Mouse (Mus musculus): ENCODE measurements around the gene Nepro. TPM values are rescaled to one million over a fixed set of nuclear protein-coding genes. Genes with fewer than 3 reads are reported as not detected.

Gene Nepro
- polyA plus RNA-seq, 1 experiment from 2014 or later, result 12.2 TPM

DNA sequence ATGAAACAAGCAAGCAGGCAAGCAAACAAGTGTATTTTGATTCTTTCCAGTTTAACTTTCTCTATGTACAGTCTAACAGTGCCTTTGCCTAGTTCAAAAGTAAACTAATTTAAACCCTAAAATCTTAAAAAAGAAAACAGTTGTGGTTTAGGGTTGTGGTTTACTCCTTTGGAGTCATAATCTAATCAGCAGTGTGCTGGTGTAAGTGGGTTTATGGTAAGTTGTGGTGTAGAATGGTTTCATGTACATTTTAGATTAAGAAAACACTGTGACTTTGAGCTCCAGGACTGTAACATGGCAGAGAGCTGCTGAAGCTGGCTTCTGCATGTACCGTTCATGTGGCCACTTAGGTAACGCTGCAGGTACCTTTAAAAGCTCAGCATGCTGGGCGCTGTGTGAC lies 3.4 kb downstream of the Nepro start:
- DNase-seq (ENCODE audit: low read depth, low spot score), result no peak

DNA sequence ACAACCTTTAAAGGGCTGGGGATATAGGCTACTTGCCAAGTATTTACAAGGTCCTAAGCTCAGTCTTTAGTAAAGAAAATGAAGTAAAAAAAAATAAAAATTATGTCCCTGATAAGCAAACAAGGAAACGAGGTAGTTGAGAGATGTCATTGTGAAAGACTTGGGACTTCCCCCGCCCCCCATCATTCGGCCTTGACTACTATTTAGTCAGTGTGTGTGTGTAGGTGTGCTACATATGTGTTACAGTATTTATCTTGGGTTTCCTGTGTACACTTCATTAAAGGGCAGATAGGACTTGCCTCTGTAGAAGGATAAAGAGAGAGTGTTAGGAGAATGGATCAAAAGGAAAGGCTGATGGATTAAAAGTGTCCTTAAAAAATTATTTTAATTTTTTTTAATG lies 10.0 kb downstream of the Nepro start:
- CTCF ChIA-PET, result no interaction called here
- TF ChIP-seq CTCF (IDR thresholded peaks at IDR 0.05), result no peak
- in situ Hi-C loops (cut with MboI; ENCODE audit: low pct_unique_long_range_greater_than_20kb), result no loop called here

More for the DNA sequence above, 3.4 kb downstream of the Nepro start:
- CTCF ChIA-PET, result interaction anchor here (0.7 to 2.2 kb wide), 4 partner anchors 10 to 362 kb away, joined by 3 to 10 read pairs (median 4); no protein-coding TSS in a partner anchor
- POLR2A ChIA-PET, result no interaction called here
- no peaks in the 10 kb centered on the region for H3K27me3 ChIP-seq
- TF ChIP-seq CTCF (IDR thresholded peaks at IDR 0.05), result no peak
- in situ Hi-C loops (cut with MboI; ENCODE audit: low pct_unique_long_range_greater_than_20kb), result loop anchor here (10.0 kb wide), 1 partner anchor 243 kb away; no protein-coding TSS in a partner anchor
- ATAC-seq, result no peak

DNA sequence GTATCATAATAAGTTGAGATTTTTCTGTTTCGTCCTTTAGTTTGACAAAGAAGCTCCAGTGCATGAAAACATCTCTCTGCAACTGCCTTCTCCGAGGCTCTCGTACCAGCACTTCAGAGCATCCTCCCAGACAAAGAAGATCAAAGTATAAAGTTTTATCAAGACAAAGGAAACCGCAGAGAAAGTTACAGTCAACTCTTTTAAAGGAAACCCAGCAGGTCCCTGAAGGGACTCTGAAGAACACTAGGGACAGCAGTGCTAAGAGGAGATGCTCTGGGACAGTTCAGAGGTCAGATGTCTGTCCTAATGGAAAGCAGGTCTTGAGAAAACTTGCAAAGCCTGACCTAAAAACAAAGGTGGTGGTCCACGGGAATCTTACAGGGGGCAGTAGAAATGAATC lies 11.6 kb downstream of the Nepro start:
- in situ Hi-C loops (cut with MboI; ENCODE audit: low pct_unique_long_range_greater_than_20kb), result no loop called here
- no peak for ATAC-seq
- CTCF ChIA-PET, result no interaction called here
- DNase-seq (ENCODE audit: low read depth, low spot score), result no peak
- H3K27me3 ChIP-seq, result no peaks in the 10 kb centered on the region
- POLR2A ChIA-PET, result no interaction called here
- TF ChIP-seq CTCF (IDR thresholded peaks at IDR 0.05), result no peak

More for the DNA sequence above, 10.0 kb downstream of the Nepro start:
- no peak for DNase-seq (ENCODE audit: low read depth, low spot score)
- POLR2A ChIA-PET, result no interaction called here
- no peak for ATAC-seq
- H3K27me3 ChIP-seq, result no peaks in the 10 kb centered on the region

DNA sequence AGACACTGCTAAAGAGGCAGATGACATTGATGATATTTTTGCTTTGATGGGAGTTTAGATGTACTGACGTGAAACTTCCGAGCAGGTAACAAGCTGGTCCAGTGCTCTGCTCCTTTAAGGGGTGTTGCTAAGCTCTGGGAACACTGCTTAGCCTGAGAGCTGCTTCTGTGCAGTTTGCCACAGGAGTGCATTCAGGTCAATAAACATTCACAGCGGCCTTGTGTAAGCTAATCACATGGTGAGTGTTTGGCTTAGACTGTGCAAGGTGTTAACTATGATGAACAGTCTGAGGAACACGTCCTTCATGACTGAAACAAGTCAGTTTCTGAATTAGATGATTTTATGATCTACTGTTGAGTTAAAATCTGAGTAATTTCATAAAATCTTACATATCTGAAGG lies 12.0 kb downstream of the Nepro start:
- ChIA-PET POLR2A (interaction anchor here (0.6 kb wide), 1 partner anchor 368 kb away, joined by 5 read pairs; no protein-coding TSS in a partner anchor), CTCF (interaction anchor here (0.9 kb wide), 1 partner anchor 354 kb away, joined by 3 read pairs; no protein-coding TSS in a partner anchor)
- in situ Hi-C loops (cut with MboI; ENCODE audit: low pct_unique_long_range_greater_than_20kb), result no loop called here
- DNase-seq (ENCODE audit: low read depth, low spot score) (no peak), ATAC-seq (no peak)
- no peak for TF ChIP-seq CTCF (IDR thresholded peaks at IDR 0.05)
- H3K27me3 ChIP-seq, result no peaks in the 10 kb centered on the region

DNA sequence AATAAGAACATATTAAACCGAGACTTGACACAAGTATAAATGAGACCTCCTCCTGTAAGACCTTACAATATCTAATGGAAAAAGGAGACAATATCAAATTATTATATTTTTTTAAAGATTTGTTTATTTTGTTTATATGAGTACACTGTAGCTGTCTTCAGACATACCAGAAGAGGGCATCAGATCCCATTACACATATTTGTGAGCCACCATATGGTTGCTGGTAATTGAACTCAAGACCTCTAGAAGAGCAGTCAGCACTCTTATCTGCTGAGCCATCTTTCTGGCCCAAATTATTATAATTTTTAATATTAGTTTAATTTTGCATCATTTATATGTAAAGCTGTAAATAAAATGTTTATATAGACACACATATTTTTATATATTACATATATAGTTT lies 18.7 kb downstream of the Nepro start:
- no peak for DNase-seq (ENCODE audit: low read depth, low spot score)
- ChIA-PET CTCF (interaction anchor here (0.9 to 2.6 kb wide), 6 partner anchors 13 to 400 kb away, joined by 3 to 14 read pairs (median 6); no protein-coding TSS in a partner anchor), POLR2A (interaction anchor here (1.4 kb wide), 1 partner anchor 18 kb away, joined by 4 read pairs; the partner anchor contains the start of gene Nepro)
- in situ Hi-C loops (cut with MboI; ENCODE audit: low pct_unique_long_range_greater_than_20kb), result no loop called here
- TF ChIP-seq CTCF (IDR thresholded peaks at IDR 0.05), result no peak
- no peak for ATAC-seq
- H3K27me3 ChIP-seq, result no peaks in the 10 kb centered on the region

DNA sequence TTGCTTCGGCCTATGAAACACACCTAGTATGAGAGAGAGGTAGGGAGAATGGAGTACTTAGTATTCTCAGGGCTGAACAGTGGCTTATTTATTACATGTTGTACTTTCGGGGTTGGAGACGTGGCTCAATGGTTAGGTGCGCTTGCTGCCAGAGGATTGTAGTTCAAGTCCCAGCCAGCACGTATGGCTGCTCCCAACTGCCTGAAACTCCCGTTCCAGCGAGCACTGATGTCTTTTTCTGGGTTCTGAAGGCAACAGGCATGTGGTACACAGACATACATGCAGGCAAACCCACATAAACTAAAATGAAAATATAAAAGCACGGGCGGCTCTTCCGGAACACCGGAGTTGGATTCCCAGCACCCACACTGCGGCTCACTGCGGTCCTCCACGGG lies 21.4 kb downstream of the Nepro start:
- DNase-seq (ENCODE audit: low read depth, low spot score) (no peak), ATAC-seq (peak; percentile 29)
- no peaks in the 10 kb centered on the region for H3K27me3 ChIP-seq
- ChIA-PET POLR2A (interaction anchor here (1.2 kb wide), 1 partner anchor 352 kb away, joined by 3 read pairs; no protein-coding TSS in a partner anchor), CTCF (interaction anchor here (1.2 to 1.5 kb wide), 3 partner anchors 20 to 377 kb away, joined by 3 to 4 read pairs (median 3); no protein-coding TSS in a partner anchor)
- in situ Hi-C loops (cut with MboI; ENCODE audit: low pct_unique_long_range_greater_than_20kb), result no loop called here
- no peak for TF ChIP-seq CTCF (IDR thresholded peaks at IDR 0.05)

DNA sequence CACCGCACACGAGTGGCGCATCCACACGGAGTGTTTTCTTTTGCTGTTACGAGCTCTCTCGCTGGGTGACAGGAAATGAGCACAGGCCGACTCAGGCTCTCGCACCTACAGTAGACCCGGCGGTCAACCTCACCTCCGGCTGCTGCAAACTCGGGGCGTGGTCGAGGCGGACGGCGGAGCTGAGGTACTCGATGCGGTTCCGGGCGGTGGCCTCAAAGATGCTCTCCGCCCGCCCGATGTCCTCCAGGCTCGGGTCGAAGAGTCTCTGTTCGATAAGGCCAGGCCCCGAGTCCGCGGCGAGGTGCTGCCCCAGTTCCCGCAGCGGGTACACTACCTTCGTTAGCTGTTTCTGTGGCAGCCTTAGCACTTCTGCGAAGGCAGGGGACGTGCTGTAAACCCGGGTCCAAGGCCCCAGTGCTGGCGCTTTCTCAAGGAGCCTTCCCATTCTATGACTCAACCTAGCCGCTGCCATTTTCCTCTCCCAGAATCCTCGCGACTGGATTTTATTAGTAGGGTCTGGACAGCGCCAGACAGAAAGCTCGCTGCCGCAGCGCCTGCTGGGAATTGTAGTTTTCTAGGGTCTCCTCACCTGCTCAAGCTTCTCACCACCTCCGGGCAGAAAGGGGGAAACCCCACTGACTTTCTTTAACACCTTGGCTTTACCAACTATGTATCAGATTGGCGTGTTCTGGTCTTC lies 21.9 kb downstream of the Nepro start, which contains the start of gene Gtpbp8:
Gene Gtpbp8 (minus strand): TSS at position 498 of the 697 bp plus-strand sequence.
- peak; percentile 96 for ATAC-seq
- peak; percentile 61 for DNase-seq (ENCODE audit: low read depth, low spot score)
- CTCF ChIA-PET, result interaction anchor here (1.0 to 1.5 kb wide), 2 partner anchors 21 to 344 kb away, joined by 3 to 4 read pairs; no protein-coding TSS in a partner anchor
- H3K27me3 ChIP-seq, result no peaks in the 10 kb centered on the region
- no peak for TF ChIP-seq CTCF (IDR thresholded peaks at IDR 0.05)
- in situ Hi-C loops (cut with MboI; ENCODE audit: low pct_unique_long_range_greater_than_20kb), result no loop called here
- POLR2A ChIA-PET, result interaction anchor here (1.2 kb wide), 1 partner anchor 351 kb away, joined by 3 read pairs; no protein-coding TSS in a partner anchor

DNA sequence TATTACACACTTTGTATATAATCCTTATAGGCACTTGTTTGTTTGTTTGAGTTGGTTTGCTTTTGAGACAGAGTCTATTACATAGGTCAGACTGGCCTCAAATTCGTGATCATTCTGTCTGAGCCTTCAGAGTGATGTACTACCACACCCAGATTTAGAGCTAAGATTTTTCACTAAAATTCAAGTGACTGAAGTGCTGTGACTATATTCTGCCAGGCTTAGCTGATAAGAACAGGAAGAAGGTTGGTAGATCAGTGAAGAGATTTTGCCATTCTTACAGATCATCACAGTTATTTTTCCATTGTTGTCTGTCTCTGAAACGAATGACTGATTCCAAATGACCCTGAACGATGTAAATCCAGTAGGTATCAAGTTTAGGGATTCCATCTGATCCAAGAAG lies 23.9 kb downstream of the Nepro start:
- ChIA-PET POLR2A (no interaction called here), CTCF (interaction anchor here (1.3 kb wide), 1 partner anchor 342 kb away, joined by 3 read pairs; no protein-coding TSS in a partner anchor)
- H3K27me3 ChIP-seq, result no peaks in the 10 kb centered on the region
- no peak for TF ChIP-seq CTCF (IDR thresholded peaks at IDR 0.05)
- no peak for DNase-seq (ENCODE audit: low read depth, low spot score)
- ATAC-seq, result no peak
- in situ Hi-C loops (cut with MboI; ENCODE audit: low pct_unique_long_range_greater_than_20kb), result no loop called here

DNA sequence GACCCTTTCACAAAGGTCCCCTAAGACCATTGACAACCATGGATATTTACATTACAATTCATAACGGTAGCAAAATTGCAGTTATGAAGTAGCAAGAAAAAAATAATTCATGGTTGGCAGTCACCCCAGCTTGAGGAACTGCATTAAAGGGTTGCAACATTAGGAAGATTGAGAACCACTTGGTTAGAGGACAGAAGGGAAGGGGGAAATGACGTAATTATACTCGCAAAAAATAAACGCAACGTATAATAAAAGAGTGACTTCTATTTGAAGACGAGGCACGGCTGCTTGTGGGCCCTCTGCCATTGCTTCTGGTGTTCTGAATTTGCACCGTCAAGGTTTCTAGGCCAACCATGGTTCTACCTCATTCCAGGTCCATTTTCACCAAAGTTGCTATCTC lies 33.6 kb downstream of the Nepro start:
- DNase-seq (ENCODE audit: low read depth, low spot score) (no peak), ATAC-seq (no peak)
- in situ Hi-C loops (cut with MboI; ENCODE audit: low pct_unique_long_range_greater_than_20kb), result loop anchor here (25.0 kb wide), 1 partner anchor 880 kb away; no protein-coding TSS in a partner anchor
- ChIA-PET CTCF (no interaction called here), POLR2A (no interaction called here)
- H3K27me3 ChIP-seq, result no peaks in the 10 kb centered on the region
- no peak for TF ChIP-seq CTCF (IDR thresholded peaks at IDR 0.05)

DNA sequence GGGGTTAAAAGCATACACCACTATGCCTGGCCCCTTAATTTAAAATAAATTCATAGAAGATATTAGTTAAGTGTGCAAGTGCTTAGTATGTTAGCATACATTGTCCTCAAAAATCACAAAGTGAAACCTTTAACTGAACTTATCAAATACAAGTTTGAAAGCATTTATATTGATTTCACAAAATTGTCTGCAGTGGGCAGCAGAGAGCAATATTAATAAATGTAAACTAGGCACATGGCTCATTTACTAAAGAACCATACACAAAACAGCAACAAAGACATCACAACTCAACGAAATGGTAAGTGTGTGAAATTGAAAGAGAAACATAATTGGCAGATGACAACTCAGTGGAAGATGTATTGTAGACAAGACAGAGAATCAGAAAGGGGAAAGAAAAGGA lies 37.7 kb downstream of the Nepro start:
- ChIA-PET POLR2A (no interaction called here), CTCF (interaction anchor here (1.9 to 6.6 kb wide), 2 partner anchors 327 to 360 kb away, joined by 7 to 27 read pairs; no protein-coding TSS in a partner anchor)
- in situ Hi-C loops (cut with MboI; ENCODE audit: low pct_unique_long_range_greater_than_20kb), result loop anchor here (5.0 to 25.0 kb wide), 2 partner anchors 380 to 875 kb away; no protein-coding TSS in a partner anchor
- ATAC-seq (no peak), DNase-seq (ENCODE audit: low read depth, low spot score) (no peak)
- no peaks in the 10 kb centered on the region for H3K27me3 ChIP-seq
- TF ChIP-seq CTCF (IDR thresholded peaks at IDR 0.05), result peak; percentile 37
